Mouse (Mus musculus) forebrain, embryonic 10.5 days (tissue): Measurements from ENCODE around the gene Lfng. TPM values are rescaled to one million over a fixed set of nuclear protein-coding genes. Genes with fewer than 3 reads are reported as not detected.

ENCODE experiments used
- DNase-seq: peaks from one replicate; pipeline ENCODE4 v3.0.0-alpha.2; 2017; ENCODE audit warnings: low spot score; ENCODE audit errors: extremely low spot score
- H3K27ac ChIP-seq: fragments of 300-500 bp; sonication (generic); 2 replicates; pipeline ENCODE4 v1.5.1; 2016; ENCODE audit warnings: mild to moderate bottlenecking
- H3K27me3 ChIP-seq: fragments of 300-500 bp; sonication (generic); 2 replicates; pipeline ENCODE4 v1.6.1; 2016; ENCODE audit warnings: mild to moderate bottlenecking; ENCODE audit not compliant: poor library complexity, severe bottlenecking
- H3K36me3 ChIP-seq: fragments of 300-500 bp; sonication (generic); replicated peaks from 2 replicates; pipeline ENCODE4 v1.6.1; 2016; ENCODE audit warnings: mild to moderate bottlenecking, moderate library complexity
- H3K4me1 ChIP-seq: fragments of 300-500 bp; sonication (generic); 2 replicates; pipeline ENCODE4 v1.6.1; 2016
- H3K4me3 ChIP-seq: fragments of 300-500 bp; sonication (generic); 2 replicates; pipeline ENCODE4 v1.5.1; 2016; ENCODE audit warnings: mild to moderate bottlenecking, moderate library complexity
- H3K9me3 ChIP-seq: fragments of 300-500 bp; sonication (generic); 2 replicates; pipeline ENCODE4 v1.6.1; 2016; ENCODE audit warnings: mild to moderate bottlenecking, moderate library complexity
- WGBS: fragments of 180-500 bp; shearing (Covaris S2); methylation state at CpG from one replicate; pipeline ENCODE4 v1.1.7; 2016; 5-methylcytosine and 5-hydroxymethylcytosine counted together
- polyA plus RNA-seq: library from polyadenylated mRNA; unstranded; fragments of >200 nt; fragmentation: Nextera tagmentation; extraction: Ambion mirVana; gene quantifications from 2 replicates; pipeline ENCODE4 v1.2.1, GENCODE M21; 2016

The Lfng gene
- polyA plus RNA-seq, 1 experiment from 2014 or later, result 33.1 TPM

DNA sequence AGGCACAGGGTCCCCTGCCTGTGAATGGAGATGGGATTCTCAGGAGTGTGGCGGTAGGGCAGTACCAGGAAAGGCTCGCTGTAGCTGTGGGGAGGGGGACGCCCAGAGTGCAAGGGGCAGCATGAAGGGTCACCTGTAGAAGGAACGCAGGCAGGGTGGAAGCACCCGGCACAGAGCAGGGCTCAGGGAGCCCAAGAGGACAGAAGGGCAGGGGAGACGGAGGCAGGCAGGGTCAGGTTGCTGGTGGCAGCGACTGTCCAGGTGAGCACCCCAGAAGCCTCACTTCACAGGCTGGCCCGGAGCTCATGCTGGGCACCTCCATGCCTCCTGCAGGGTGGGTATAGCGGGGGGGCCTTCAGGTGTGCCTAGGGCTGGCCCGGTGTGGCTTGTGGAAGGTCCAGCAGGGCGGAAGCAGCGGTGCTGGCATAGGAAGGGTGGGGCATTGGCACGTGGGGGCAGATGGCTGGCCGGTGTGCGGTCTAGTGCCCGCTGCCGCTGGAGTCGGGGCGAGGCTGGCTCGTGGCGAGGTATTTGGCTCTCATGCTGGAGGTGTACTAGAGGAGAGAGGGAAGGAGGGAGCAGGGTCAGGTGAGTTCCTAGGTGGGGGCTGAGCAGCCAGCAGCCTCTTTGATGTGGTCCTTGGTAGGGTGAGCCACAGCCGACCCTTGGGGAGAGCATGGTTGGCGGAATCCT, 16.0 kb downstream of the Lfng start:
- no peak for DNase-seq
- no peak overlapping the region; the same call in 1 of the 2 replicates for H3K27ac ChIP-seq
- no peaks in the 10 kb centered on the region for H3K27me3 ChIP-seq
- 94% methylated on average over 23 of the region's 23 CpGs for WGBS
- H3K4me3 ChIP-seq, result no peak overlapping the region
- peaks cover 74% of the 10 kb centered on the region for H3K36me3 ChIP-seq
- H3K4me1 ChIP-seq, result peaks cover 27% of the 10 kb centered on the region
- peaks cover 7% of the 10 kb centered on the region for H3K9me3 ChIP-seq

DNA sequence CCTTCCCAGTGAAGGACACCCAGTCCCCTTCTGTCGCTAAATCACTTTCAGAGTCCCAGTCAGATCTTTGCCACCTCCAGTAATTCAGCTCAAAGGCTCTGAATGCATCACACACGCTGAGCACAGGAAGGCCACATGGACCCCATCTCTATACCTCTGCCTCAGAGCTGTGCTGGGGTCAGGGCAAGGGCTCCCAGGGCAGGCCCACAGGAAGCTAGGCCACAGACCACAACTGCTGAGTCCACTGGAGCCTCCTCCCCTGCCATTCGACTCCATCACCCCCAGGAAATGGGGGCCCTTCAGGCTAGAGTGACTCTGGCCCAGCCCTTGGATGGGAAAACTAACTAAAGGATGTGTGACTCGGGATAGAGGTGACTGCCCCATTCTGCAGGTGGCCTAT, 16.7 kb downstream of the Lfng start:
- Histone ChIP-seq H3K36me3 (peaks cover 78% of the 10 kb centered on the region), H3K27me3 (no peaks in the 10 kb centered on the region), H3K9me3 (peaks cover 13% of the 10 kb centered on the region), H3K27ac (no peak overlapping the region), H3K4me3 (no peak overlapping the region), H3K4me1 (peaks cover 27% of the 10 kb centered on the region)
- DNase-seq, result no peak
- WGBS, result 86% methylated on average over 4 of the region's 4 CpGs

DNA sequence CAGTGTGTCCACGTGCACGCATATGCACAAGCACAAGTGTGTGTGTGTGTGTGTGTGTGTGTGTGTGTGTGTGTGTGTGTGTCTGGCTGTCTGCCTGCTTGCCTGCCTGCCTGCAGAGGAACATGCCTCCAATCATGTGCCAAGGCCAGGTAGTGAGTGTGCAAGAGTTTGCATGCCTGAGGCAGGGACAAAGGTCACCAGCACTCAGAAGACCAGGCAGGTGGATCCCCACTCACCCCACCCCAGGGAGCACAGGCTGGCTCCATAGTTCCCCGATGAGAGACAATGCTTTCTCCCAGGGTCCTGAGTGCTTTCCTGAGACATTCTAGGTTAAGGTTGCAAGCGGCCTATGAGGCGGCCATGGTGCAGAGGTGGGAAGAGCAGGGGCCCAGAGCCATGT, 17.1 kb downstream of the Lfng start:
- no peak for DNase-seq
- H3K9me3 ChIP-seq, result peaks cover 18% of the 10 kb centered on the region
- H3K4me3 ChIP-seq, result no peak overlapping the region
- 96% methylated on average over 5 of the region's 5 CpGs for WGBS
- no peak overlapping the region for H3K27ac ChIP-seq
- no peaks in the 10 kb centered on the region for H3K27me3 ChIP-seq
- H3K36me3 ChIP-seq, result peaks cover 83% of the 10 kb centered on the region
- peaks cover 27% of the 10 kb centered on the region for H3K4me1 ChIP-seq

DNA sequence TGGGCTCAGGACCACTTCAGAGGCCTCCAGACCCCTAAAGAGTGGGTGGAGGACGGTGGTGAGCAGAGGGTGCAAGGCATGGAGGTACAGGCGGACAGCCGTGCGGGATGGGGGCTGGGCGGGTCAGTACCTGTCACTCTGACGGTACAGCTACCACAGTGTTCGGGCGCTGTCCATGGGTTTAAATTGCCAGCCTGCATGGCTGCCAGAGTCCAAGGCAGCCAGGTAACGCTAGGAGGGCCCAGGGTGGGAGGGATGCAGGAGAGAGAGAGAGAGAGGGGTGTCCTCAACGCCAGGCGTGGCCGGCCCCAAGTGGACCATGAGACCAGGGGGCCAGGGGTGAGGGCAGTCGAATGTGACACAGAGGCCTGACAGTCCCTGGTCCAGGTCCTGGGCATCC, 17.8 kb downstream of the Lfng start:
- H3K27ac ChIP-seq, result 0 out of 2 replicates have a peak overlapping the region, but pooled peaks have one; percentile 30
- no peak for DNase-seq
- WGBS, result 96% methylated on average over 13 of the region's 13 CpGs
- no peaks in the 10 kb centered on the region for H3K27me3 ChIP-seq
- no peak overlapping the region for H3K4me3 ChIP-seq
- H3K9me3 ChIP-seq, result peaks cover 18% of the 10 kb centered on the region
- H3K4me1 ChIP-seq, result peaks cover 22% of the 10 kb centered on the region
- H3K36me3 ChIP-seq, result peaks cover 90% of the 10 kb centered on the region

DNA sequence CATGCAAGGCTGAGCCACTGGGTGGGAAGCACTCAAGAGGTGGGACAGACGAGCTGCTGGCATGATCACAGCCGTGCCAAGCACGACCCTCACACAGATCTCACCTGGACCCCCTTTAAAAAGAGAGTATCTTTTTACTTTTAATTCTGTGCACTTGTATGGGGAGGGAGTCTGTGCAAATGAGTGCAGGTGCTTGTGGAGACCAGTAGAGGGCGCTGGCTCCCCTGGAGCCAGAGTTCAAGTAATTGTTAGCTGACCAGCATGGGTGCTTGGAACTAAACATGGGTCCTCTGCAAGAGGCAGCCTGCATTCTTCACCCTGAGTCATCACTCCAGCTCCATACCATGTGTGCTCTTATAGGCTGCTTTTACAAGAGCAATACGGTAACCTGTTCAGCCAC, 20.5 kb downstream of the Lfng start:
- Histone ChIP-seq H3K4me1 (peaks cover 4% of the 10 kb centered on the region; the same call in 1 of the 2 replicates), H3K27me3 (no peaks in the 10 kb centered on the region), H3K27ac (no peak overlapping the region), H3K9me3 (peaks cover 18% of the 10 kb centered on the region), H3K36me3 (peaks cover 100% of the 10 kb centered on the region), H3K4me3 (no peak overlapping the region)
- no peak for DNase-seq
- 94% methylated on average over 5 of the region's 5 CpGs for WGBS

DNA sequence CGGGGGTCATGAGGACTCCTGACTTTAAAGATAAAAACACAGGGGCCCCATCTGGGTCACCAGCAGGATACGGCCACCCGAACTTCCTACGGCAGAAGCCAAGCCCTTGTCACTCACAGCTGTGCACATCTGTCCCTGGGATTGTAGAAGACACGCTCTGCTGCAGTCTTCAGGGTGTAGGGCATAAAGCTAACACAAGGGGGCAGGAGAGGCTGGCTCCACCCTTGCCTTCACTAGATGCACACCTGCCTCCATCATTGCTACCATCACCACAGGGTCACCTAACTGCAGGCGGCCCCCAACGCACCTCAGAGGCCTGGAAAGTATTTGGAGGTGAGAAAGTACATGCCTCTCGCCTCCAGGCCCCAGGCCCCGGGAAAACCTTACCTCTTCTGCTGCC, 21.9 kb downstream of the Lfng start:
- Histone ChIP-seq H3K4me3 (no peak overlapping the region), H3K27ac (no peak overlapping the region), H3K9me3 (peaks cover 18% of the 10 kb centered on the region), H3K4me1 (0 out of 2 replicates have a peak, but pooled peaks cover 4% of the 10 kb centered on the region), H3K36me3 (peaks cover 100% of the 10 kb centered on the region), H3K27me3 (no peaks in the 10 kb centered on the region)
- WGBS, result 93% methylated on average over 9 of the region's 9 CpGs
- no peak for DNase-seq

DNA sequence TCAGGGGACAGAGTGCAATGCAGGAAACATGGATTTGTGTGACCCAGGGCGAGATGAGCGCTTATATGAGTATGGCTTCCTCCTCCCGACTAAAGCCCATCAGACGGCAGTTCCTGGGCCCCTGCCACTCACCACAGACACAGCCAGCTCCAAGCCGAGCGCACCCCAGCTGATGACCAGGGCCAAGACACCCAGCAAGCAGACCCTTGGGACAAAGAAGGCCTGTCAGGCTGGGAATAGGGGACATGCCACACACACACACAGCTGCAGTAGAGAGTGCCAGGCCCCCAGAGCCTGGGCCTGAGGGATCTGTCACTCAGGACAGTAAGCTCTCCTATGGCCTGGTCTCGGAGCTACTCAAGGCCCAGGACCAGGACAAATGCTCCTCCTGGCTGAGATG, 26.3 kb downstream of the Lfng start:
- DNase-seq, result no peak
- H3K4me3 ChIP-seq, result no peak overlapping the region
- H3K4me1 ChIP-seq, result peaks cover 9% of the 10 kb centered on the region
- peaks cover 100% of the 10 kb centered on the region for H3K36me3 ChIP-seq
- WGBS, result 92% methylated on average over 7 of the region's 7 CpGs
- no peaks in the 10 kb centered on the region for H3K27me3 ChIP-seq
- H3K9me3 ChIP-seq, result peaks cover 8% of the 10 kb centered on the region
- H3K27ac ChIP-seq, result no peak overlapping the region

DNA sequence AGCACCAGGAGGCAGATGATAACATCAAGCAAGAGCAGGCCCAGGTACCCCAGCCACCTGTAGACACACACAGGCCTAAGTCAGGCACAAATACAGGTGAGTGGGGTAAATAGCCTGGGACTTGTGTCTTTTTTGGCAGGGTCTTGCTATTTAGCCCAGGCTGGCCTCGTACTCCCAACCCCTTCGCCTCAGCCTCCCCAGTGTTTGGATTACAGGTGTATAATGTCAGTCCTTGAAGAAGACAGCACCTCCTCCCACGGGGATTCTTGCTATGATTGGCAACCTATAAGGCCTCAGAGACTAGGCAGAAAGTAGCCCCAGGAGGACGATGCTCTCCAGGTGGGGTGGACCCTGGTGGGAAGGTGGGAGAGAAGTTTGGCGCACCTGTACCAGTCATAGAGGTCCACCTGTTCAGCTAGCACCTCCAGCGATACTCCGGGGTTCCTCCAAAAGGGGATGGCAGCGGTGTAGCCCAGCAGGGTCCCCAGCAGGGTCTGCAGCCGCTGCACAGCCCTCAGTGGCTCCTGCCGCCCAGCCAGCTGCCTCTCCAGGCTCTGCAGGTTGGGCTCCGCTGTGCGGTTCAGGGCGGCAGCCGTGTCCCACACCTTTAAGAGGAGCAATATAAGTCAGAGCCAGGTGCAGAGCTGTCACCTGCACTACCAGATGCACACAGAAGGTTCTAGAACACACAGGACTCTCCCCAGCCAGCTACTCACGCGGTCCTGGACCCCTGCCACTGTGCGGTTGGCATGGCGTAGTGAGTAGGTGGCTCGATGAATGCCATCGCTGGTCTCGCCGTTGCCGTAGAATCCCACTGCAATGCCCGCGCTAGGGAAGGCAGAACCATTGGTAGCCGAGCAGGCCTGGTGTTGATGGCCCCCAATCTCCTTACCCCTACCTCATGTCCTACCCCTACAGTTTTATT, 27.9 kb downstream of the Lfng start:
- Histone ChIP-seq H3K4me1 (peaks cover 14% of the 10 kb centered on the region), H3K4me3 (no peak overlapping the region), H3K36me3 (peaks cover 100% of the 10 kb centered on the region), H3K9me3 (no peaks in the 10 kb centered on the region; the same call in 1 of the 2 replicates), H3K27ac (0 out of 2 replicates have a peak overlapping the region, but pooled peaks have one; percentile 32), H3K27me3 (no peaks in the 10 kb centered on the region)
- DNase-seq, result no peak
- WGBS, result 94% methylated on average over 26 of the region's 26 CpGs

DNA sequence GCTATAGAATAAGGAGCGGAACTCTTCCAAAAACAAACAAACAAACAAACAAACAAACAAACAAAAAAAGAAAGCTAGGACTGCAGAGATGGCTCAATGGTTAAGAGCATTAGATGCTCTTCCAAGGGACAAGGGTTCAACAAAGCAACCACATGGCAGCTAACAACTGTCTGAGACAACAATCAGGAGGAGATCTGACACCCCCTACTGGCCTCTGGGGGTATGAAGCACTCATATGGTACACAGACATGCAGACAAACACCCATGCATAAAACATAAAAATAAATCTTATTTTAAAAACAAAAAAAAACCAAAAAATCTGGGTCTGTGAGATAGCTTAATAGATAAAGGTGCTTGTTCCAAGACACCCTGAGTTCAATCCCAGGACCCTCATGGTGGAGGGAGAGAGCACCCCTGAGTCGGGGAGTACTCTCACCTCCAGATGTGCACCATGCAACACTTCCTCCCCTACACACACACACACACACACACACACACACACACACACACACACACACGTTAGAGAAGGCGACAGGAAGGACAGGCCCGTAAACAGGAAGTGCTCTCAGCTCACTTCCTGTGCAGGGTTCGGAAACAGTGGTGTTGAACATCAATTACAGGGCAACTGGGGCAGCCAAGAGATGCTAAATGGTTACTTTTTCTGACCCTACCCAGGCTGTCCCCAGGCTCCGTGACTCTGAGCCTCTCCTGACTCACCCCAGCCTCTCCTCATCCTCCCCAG, 29.4 kb downstream of the Lfng start:
- Histone ChIP-seq H3K4me1 (peaks cover 26% of the 10 kb centered on the region), H3K27me3 (no peaks in the 10 kb centered on the region), H3K27ac (no peak overlapping the region), H3K36me3 (peaks cover 100% of the 10 kb centered on the region), H3K4me3 (no peak overlapping the region), H3K9me3 (no peaks in the 10 kb centered on the region; the same call in 1 of the 2 replicates)
- DNase-seq, result no peak
- WGBS, result 95% methylated on average over 7 of the region's 7 CpGs

DNA sequence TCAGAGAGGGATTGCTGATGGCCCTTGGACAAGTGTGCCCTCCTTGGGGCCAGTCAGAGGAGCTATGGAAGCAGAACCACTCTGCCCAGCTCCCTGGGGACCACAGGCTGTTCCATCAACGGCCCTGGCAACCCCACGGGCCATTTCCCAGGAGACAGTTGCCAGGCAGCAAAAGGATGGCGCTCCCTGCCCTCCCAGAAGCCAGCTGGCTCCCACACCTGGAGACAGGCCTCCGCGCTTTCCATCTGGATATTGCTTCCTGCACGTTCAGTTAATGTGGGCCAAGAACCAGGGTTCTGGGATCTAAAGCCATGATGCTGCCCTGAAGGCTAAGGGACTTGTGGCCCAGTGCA, 29.9 kb downstream of the Lfng start:
- 94% methylated on average over 6 of the region's 6 CpGs for whole genome bisulfite sequencing
- no peak overlapping the region for H3K27ac ChIP-seq
- no peak for DNase-seq
- no peaks in the 10 kb centered on the region; the same call in 1 of the 2 replicates for H3K9me3 ChIP-seq
- H3K4me3 ChIP-seq, result no peak overlapping the region
- peaks cover 100% of the 10 kb centered on the region for H3K36me3 ChIP-seq
- no peaks in the 10 kb centered on the region for H3K27me3 ChIP-seq
- peaks cover 32% of the 10 kb centered on the region for H3K4me1 ChIP-seq

DNA sequence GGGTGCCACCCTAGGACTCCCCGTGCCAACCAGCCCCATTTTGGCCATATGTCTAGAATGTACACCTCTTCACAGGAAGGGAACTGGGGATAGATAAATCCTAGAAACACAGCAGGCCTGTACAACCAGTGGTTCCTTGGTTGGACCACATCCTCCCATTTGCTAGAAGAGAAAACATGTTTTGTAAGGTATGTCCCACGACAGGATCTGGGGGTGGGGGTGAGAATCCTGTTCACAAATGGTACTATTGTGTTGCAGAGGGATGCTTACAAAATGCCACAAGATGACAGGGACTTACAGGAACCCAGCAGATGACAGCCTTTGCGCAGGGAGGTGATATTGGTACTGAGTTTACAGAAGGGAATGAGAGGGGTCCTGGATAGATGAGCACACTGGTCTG, 30.9 kb downstream of the Lfng start:
- H3K4me3 ChIP-seq, result no peak overlapping the region
- no peaks in the 10 kb centered on the region; the same call in 1 of the 2 replicates for H3K9me3 ChIP-seq
- WGBS, result 92% methylated on average over 3 of the region's 3 CpGs
- DNase-seq, result no peak
- H3K4me1 ChIP-seq, result peaks cover 41% of the 10 kb centered on the region
- no peaks in the 10 kb centered on the region for H3K27me3 ChIP-seq
- H3K27ac ChIP-seq, result no peak overlapping the region
- peaks cover 100% of the 10 kb centered on the region for H3K36me3 ChIP-seq

DNA sequence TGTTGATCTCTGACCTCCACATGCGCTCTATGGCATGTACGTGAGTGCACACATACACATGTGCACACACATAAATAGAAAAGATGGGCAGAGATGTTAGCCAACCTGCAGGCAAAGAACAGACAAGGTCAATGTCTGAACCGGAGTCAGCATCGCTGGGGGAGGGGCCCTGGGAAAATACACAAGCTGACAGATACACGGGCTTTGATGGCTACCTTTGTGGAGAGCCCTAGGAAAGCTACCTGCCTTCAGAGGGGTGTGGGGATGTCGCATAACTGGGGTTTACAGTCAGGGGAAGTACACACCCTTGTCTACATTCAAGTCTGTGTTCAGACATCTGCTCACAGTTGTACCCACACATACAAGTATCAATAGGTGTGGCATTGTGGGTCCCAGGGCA, 31.4 kb downstream of the Lfng start:
- H3K9me3 ChIP-seq, result no peaks in the 10 kb centered on the region; the same call in 1 of the 2 replicates
- H3K36me3 ChIP-seq, result peaks cover 100% of the 10 kb centered on the region
- H3K4me1 ChIP-seq, result peaks cover 46% of the 10 kb centered on the region
- DNase-seq, result no peak
- WGBS, result 94% methylated on average over 6 of the region's 6 CpGs
- H3K4me3 ChIP-seq, result no peak overlapping the region
- no peak overlapping the region for H3K27ac ChIP-seq
- H3K27me3 ChIP-seq, result no peaks in the 10 kb centered on the region
